Mouse (Mus musculus): ENCODE measurements around the gene Sh2d4b. TPM values are rescaled to one million over a fixed set of nuclear protein-coding genes. Genes with fewer than 3 reads are reported as not detected.

Sh2d4b gene
- polyA plus RNA-seq (2017; shearing (Covaris generic)) = 0.67 TPM

DNA sequence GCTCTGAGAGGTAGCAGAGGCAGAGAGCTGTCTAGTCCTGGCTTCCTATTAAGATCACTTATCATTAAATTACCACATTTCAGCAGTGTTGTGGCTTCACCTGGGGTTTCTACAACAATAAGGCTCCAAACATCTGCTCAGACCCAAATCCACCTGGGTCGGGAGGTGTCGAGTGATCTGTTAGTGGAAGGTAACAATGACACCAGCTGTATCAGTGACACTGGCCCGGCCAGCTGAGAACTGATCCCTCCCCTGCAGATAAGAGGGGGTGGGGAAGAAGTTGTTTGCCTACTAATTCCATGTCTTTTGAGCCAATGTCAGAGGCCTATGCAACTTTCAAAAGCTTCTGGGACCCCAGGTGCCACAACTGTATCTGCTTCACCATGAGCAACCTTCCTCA is at the start of gene Sh2d4b:
Sh2d4b (minus strand) TSS at position 71 of the 400 bp plus-strand sequence.

Other genes with a start within 250 kb of the Sh2d4b start
- gene Tspan14, start 73.5 kb upstream of the Sh2d4b start, polyA plus RNA-seq (2017; shearing (Covaris generic)) = 128 TPM
- 15.9 TPM for gene Fam213a, start 120.5 kb upstream of the Sh2d4b start, polyA plus RNA-seq (2017; shearing (Covaris generic))
- gene Dydc2, start 175.9 kb upstream of the Sh2d4b start, polyA plus RNA-seq (2017; shearing (Covaris generic)) = not detected
- gene Dydc1, start 179.6 kb upstream of the Sh2d4b start, polyA plus RNA-seq (2017; shearing (Covaris generic)) = not detected
- not detected for gene Mat1a, start 211.8 kb upstream of the Sh2d4b start, polyA plus RNA-seq (2017; shearing (Covaris generic))
- not detected for gene Sftpa1, start 238.5 kb upstream of the Sh2d4b start, polyA plus RNA-seq (2017; shearing (Covaris generic))

Measured in inflammation-experienced regulatory T-cells, adult 16 weeks (primary cell).